Mouse (Mus musculus) testis, adult 2 months (tissue): ENCODE measurements around the gene Tead3.

Source experiments
- CTCF ChIP-seq: fragments of 200-500 bp; IDR thresholded peaks from 2 replicates; pipeline ENCODE4 v1.5.1; 2012; ENCODE audit warnings: low read depth, mild to moderate bottlenecking, inconsistent platforms, low read length, moderate library complexity; ENCODE audit not compliant: control insufficient read depth, insufficient read depth, insufficient replicate concordance
- POLR2A ChIP-seq: fragments of 200-500 bp; IDR thresholded peaks from 2 replicates; pipeline ENCODE4 v1.6.1; 2012; ENCODE audit warnings: low read depth, mild to moderate bottlenecking, inconsistent platforms, low read length, moderate library complexity; ENCODE audit not compliant: control insufficient read depth

DNA sequence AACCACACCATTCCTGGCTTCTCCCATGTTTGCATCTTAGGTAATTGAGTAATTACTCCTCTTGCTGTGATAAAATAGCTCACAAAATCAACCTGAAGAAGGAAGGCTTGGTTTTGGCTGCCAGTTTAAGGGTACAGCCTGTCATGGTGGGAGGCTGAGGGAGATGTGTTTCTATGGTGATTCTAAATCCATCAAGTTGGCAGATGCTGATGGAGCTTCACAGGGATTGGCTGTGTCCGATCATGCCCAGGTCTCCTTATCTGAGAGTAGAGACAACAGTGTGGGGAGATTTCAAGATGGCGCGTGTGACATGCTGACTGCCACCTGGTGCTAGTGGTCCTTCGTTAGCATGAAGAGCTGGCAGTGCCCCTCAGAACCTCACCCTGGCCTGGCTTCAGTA, 28.9 kb downstream of the Tead3 start:
- TF ChIP-seq CTCF, result no peak
- TF ChIP-seq POLR2A, result no peak
